Mouse (Mus musculus): ENCODE data around the gene Pcolce2. TPM values are rescaled to one million over a fixed set of nuclear protein-coding genes. Genes with fewer than 3 reads are reported as not detected.

The Pcolce2 gene
- polyA plus RNA-seq, 1 experiment from 2014 or later: 0.88 TPM

- H3K27me3 ChIP-seq (ENCODE audit: control insufficient read depth, insufficient read depth, low read length): no peaks in the 10 kb centered on the region
- no peak overlapping the region for H3K27ac ChIP-seq (ENCODE audit: low read length)
- H3K9ac ChIP-seq (ENCODE audit: low read length): no peak overlapping the region
- H3K4me3 ChIP-seq (replicated peaks; ENCODE audit: low read length): no peak overlapping the region
- no peaks in the 10 kb centered on the region for H3K4me1 ChIP-seq (ENCODE audit: control insufficient read depth, insufficient read depth, low read length)
- no peaks in the 10 kb centered on the region for H3K36me3 ChIP-seq (ENCODE audit: control insufficient read depth, insufficient read depth, low read length)
- no peak for ATAC-seq (ENCODE audit: insufficient read depth, low FRiP score)
- no peaks in the 10 kb centered on the region for H3K9me3 ChIP-seq (replicated peaks; ENCODE audit: control insufficient read depth, low read length)
- H3K4me2 ChIP-seq (ENCODE audit: low read depth, low read length): no peak overlapping the region
These were observed 71.5 kb downstream of the Pcolce2 start for GRCm38 (mm10) chr9:95708943-95709342.

- Histone ChIP-seq H3K27ac (ENCODE audit: low read length) (no peak overlapping the region), H3K4me3 (replicated peaks; ENCODE audit: low read length) (no peak overlapping the region), H3K4me2 (ENCODE audit: low read depth, low read length) (no peak overlapping the region), H3K9ac (ENCODE audit: low read length) (no peak overlapping the region), H3K9me3 (replicated peaks; ENCODE audit: control insufficient read depth, low read length) (no peaks in the 10 kb centered on the region), H3K36me3 (ENCODE audit: control insufficient read depth, insufficient read depth, low read length) (no peaks in the 10 kb centered on the region), H3K27me3 (ENCODE audit: control insufficient read depth, insufficient read depth, low read length) (no peaks in the 10 kb centered on the region), H3K4me1 (ENCODE audit: control insufficient read depth, insufficient read depth, low read length) (no peaks in the 10 kb centered on the region)
- no peak for ATAC-seq (ENCODE audit: insufficient read depth, low FRiP score)
- WGBS: 42% methylated on average over 8 of the region's 8 CpGs
These were observed 75.2 kb downstream of the Pcolce2 start for GRCm38 (mm10) chr9:95712574-95712973.

- Histone ChIP-seq H3K9me3 (replicated peaks; ENCODE audit: control insufficient read depth, low read length) (no peaks in the 10 kb centered on the region), H3K4me1 (ENCODE audit: control insufficient read depth, insufficient read depth, low read length) (no peaks in the 10 kb centered on the region), H3K27me3 (ENCODE audit: control insufficient read depth, insufficient read depth, low read length) (no peaks in the 10 kb centered on the region), H3K36me3 (ENCODE audit: control insufficient read depth, insufficient read depth, low read length) (peaks cover 4% of the 10 kb centered on the region; the same call in 1 of the 2 replicates), H3K9ac (ENCODE audit: low read length) (no peak overlapping the region), H3K27ac (ENCODE audit: low read length) (no peak overlapping the region), H3K4me2 (ENCODE audit: low read depth, low read length) (no peak overlapping the region), H3K4me3 (replicated peaks; ENCODE audit: low read length) (no peak overlapping the region)
- no peak for ATAC-seq (ENCODE audit: insufficient read depth, low FRiP score)
These were observed 98.8 kb downstream of the Pcolce2 start for GRCm38 (mm10) chr9:95736238-95736637.

GRCm38 (mm10) chr9:95744845-95745613 lies 107.6 kb downstream of the Pcolce2 start:
- H3K27ac ChIP-seq (ENCODE audit: low read length): no peak overlapping the region
- no peaks in the 10 kb centered on the region for H3K36me3 ChIP-seq (ENCODE audit: control insufficient read depth, insufficient read depth, low read length)
- H3K27me3 ChIP-seq (ENCODE audit: control insufficient read depth, insufficient read depth, low read length): peaks cover 7% of the 10 kb centered on the region
- 0 out of 2 replicates have a peak, but pooled peaks cover 2% of the 10 kb centered on the region for H3K4me1 ChIP-seq (ENCODE audit: control insufficient read depth, insufficient read depth, low read length)
- no peak for ATAC-seq (ENCODE audit: insufficient read depth, low FRiP score)
- H3K4me3 ChIP-seq (replicated peaks; ENCODE audit: low read length): no peak overlapping the region
- no peak overlapping the region for H3K9ac ChIP-seq (ENCODE audit: low read length)
- H3K9me3 ChIP-seq (replicated peaks; ENCODE audit: control insufficient read depth, low read length): no peaks in the 10 kb centered on the region
- WGBS: 51% methylated on average over 7 of the region's 7 CpGs
- H3K4me2 ChIP-seq (ENCODE audit: low read depth, low read length): no peak overlapping the region

- WGBS: 82% methylated on average over 5 of the region's 5 CpGs
- Histone ChIP-seq H3K27me3 (ENCODE audit: control insufficient read depth, insufficient read depth, low read length) (peaks cover 7% of the 10 kb centered on the region), H3K9ac (ENCODE audit: low read length) (no peak overlapping the region), H3K4me3 (replicated peaks; ENCODE audit: low read length) (no peak overlapping the region), H3K27ac (ENCODE audit: low read length) (no peak overlapping the region), H3K36me3 (ENCODE audit: control insufficient read depth, insufficient read depth, low read length) (no peaks in the 10 kb centered on the region), H3K4me2 (ENCODE audit: low read depth, low read length) (no peak overlapping the region), H3K9me3 (replicated peaks; ENCODE audit: control insufficient read depth, low read length) (no peaks in the 10 kb centered on the region), H3K4me1 (ENCODE audit: control insufficient read depth, insufficient read depth, low read length) (peaks cover 6% of the 10 kb centered on the region)
- no peak for ATAC-seq (ENCODE audit: insufficient read depth, low FRiP score)
These were observed 109.9 kb downstream of the Pcolce2 start for GRCm38 (mm10) chr9:95747298-95747697.

Other genes starting within 250 kb of the Pcolce2 start
- gene Chst2, start 230.9 kb upstream of the Pcolce2 start, polyA plus RNA-seq (2015; fragmentation: Nextera tagmentation; extraction: Ambion mirVana): 5.0 and 5.9 TPM in 2 replicates
- 88.6 and 115 TPM in 2 replicates for gene U2surp, start 125.6 kb upstream of the Pcolce2 start, polyA plus RNA-seq (2015; fragmentation: Nextera tagmentation; extraction: Ambion mirVana)
- gene Paqr9, start 77.9 kb upstream of the Pcolce2 start, polyA plus RNA-seq (2015; fragmentation: Nextera tagmentation; extraction: Ambion mirVana): 0.47 and 0.53 TPM in 2 replicates
- gene Trpc1, start 112.8 kb downstream of the Pcolce2 start, polyA plus RNA-seq (2015; fragmentation: Nextera tagmentation; extraction: Ambion mirVana): 1.2 and 1.4 TPM in 2 replicates
- gene Pls1, start 207.7 kb downstream of the Pcolce2 start, polyA plus RNA-seq (2015; fragmentation: Nextera tagmentation; extraction: Ambion mirVana): 43.7 and 45.5 TPM in 2 replicates
- gene Atr, start 220.0 kb downstream of the Pcolce2 start, polyA plus RNA-seq (2015; fragmentation: Nextera tagmentation; extraction: Ambion mirVana): 12.5 and 14.0 TPM in 2 replicates